Mouse (Mus musculus): ENCODE data around the gene Dpf2.
A peak's percentile ranks its signal among the peaks of the same experiment; 100 is the strongest.

Dpf2 gene

GRCm38 (mm10) chr19:5913007-5913719 is at the start of gene Dpf2:
TSS of gene Dpf2 (minus strand) at chr19:5913010.
- no peak for DNase-seq

- DNase-seq, result no peak
Measured at GRCm38 (mm10) chr19:5957371-5957770, 44.6 kb upstream of the Dpf2 start.

GRCm38 (mm10) chr19:5956685-5957084 is 43.9 kb upstream of the Dpf2 start:
- peak; percentile 60 for DNase-seq

GRCm38 (mm10) chr19:5955704-5956670 is 43.2 kb upstream of the Dpf2 start:
- peak; percentile 88 for DNase-seq

GRCm38 (mm10) chr19:5954936-5955335 is 42.1 kb upstream of the Dpf2 start:
- DNase-seq, result no peak

- no peak for DNase-seq
Measured at GRCm38 (mm10) chr19:5954031-5954710, 41.4 kb upstream of the Dpf2 start.

GRCm38 (mm10) chr19:5953201-5953770 is 40.5 kb upstream of the Dpf2 start:
- DNase-seq, result no peak

- peak; percentile 82 for DNase-seq
Measured at GRCm38 (mm10) chr19:5952071-5952691, 39.4 kb upstream of the Dpf2 start.

GRCm38 (mm10) chr19:5951631-5952030 is 38.8 kb upstream of the Dpf2 start:
- no peak for DNase-seq

GRCm38 (mm10) chr19:5950218-5950617 is 37.4 kb upstream of the Dpf2 start:
- no peak for DNase-seq

- DNase-seq, result no peak
Measured at GRCm38 (mm10) chr19:5945891-5946290, 33.1 kb upstream of the Dpf2 start.

GRCm38 (mm10) chr19:5945027-5945426 is 32.2 kb upstream of the Dpf2 start:
- DNase-seq, result no peak

- DNase-seq, result no peak
Measured at GRCm38 (mm10) chr19:5944145-5944544, 31.3 kb upstream of the Dpf2 start.

- DNase-seq, result no peak
Measured at GRCm38 (mm10) chr19:5943404-5943803, 30.6 kb upstream of the Dpf2 start.

GRCm38 (mm10) chr19:5942581-5942980 is 29.8 kb upstream of the Dpf2 start:
- DNase-seq, result no peak

- DNase-seq, result no peak
Measured at GRCm38 (mm10) chr19:5940656-5941055, 27.8 kb upstream of the Dpf2 start.

- peak; percentile 91 for DNase-seq
Measured at GRCm38 (mm10) chr19:5940173-5940572, 27.4 kb upstream of the Dpf2 start.

- no peak for DNase-seq
Measured at GRCm38 (mm10) chr19:5939715-5940114, 26.9 kb upstream of the Dpf2 start.

GRCm38 (mm10) chr19:5938516-5938915 is 25.7 kb upstream of the Dpf2 start:
- DNase-seq, result no peak

GRCm38 (mm10) chr19:5937836-5938406 is 25.1 kb upstream of the Dpf2 start:
- no peak for DNase-seq

GRCm38 (mm10) chr19:5937095-5937835 is 24.5 kb upstream of the Dpf2 start:
- DNase-seq, result no peak

All from kidney, adult 11 months (tissue).